Mouse (Mus musculus): ENCODE measurements around the gene Zmiz2. TPM values are rescaled to one million over a fixed set of nuclear protein-coding genes. Genes with fewer than 3 reads are reported as not detected.

The Zmiz2 gene
- polyA plus RNA-seq (2014; fragmentation: Illumina TruSeq; extraction: RNeasy Lipid Tissue Mini Kit (QIAGEN cat#74804); ENCODE audit: low read depth, low replicate concordance), result 0.81 TPM

DNA sequence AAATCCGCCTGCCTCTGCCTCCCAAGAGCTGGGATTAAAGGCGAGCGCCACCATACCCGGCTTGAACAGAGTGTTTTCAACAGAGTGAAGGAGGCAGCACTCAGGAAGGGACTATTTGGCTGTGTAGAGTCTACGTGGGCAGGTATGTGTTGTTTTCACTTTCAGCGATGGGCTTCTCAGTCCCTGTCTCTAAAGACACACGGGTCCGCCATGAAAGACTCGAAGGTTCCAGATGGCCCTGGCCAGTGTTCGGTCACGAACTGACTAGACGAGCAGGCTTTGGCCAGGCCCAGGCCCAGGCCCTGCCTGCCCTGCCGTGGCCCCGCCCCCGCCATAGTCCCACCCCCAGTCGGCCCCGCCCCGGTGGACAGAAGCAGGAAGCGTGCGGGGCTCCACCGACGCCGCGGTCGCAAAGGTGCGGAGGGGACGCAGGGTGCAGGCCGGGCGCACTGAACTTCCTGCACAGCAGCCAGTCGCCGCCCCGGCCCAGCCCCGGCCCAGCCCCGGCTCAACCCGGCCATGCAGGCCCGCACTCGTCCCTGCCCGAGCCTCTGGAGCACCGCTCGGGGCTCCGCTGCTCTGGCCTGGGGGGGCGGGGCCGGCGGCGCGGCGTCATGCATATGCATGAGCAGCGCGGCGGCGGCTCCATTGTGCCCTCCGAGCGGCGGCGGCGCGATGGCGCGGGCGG, at the start of gene Zmiz2:
Gene Zmiz2, plus strand, starts transcription at position 349 of the 688 bp plus-strand sequence.

DNA sequence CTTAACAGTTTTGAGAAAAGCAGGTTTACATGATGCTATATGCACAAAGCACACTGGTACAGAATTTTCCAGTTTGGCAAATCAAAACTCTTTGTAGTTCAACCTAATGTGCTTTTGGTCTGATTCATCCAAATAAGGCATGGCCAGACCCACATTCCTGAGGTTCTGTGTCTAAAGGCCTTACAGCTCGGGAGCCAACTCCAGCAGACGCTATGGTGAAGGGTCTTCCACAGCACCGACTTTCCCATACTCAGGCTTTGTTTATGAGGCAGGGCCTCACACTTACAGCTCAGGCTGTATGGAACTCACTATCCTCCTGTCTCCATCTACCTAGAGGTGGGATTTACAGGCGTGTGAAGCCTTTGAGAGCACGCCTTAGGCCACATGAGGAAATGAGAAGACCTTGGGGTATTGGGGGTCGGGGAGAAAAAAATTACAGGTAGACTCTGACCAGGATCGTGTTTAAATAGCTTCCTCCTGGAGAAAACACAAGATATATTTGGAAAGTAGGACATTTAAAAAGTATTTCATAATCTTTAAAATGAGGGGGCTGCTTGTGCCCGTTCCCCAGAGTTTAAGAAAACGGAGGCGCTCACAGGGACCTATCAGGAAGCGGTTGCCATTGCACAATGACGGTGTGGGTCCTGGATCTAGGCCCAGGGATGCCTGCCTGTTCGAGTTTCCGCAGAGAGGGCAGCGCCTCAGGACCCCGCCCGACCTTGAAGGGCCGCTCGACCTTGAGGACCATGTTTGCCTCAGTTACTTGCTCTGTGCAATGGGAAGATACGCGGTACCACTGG, 26.1 kb downstream of the Zmiz2 start, which contains the start of gene Ppia:
Gene Ppia, plus strand, starts transcription at position 693 of the 800 bp plus-strand sequence.

DNA sequence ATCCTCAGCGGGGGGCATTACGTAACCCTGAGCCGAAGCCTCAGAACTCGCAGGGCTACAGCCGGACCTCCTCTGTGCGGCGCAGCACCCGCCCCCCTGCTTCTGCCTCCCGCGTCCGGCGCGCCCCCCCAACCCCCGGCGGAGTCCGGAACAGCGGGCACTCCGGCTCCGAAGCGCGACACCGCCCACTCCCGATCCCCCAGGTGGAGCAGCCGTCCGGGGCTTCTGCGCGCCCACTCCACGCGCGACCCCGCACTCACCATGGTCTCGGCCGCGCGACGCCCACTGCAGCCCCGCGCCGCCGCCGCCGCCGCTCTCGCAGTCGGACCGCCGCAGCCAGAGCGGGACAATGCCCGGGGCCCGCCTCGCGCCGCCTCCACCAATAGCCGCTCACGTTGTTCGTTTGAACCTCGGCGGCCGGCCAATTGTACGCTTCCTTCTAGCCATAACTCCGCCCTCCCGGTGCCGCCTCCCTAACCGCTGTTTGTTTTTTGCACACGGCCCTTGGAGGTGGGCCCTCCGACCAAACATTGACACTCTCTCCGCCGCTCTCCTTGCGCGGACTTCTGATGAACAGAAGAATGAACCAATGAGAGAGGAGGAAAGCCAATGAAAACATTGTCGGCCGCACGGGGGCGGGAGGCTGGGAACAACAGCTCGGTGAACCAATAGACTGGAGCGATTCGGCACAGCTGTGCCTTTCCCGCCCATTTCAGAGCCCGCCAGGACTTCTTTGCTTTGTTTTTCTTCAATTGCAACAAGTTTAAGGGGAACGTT, 55.4 kb downstream of the Zmiz2 start, which contains the start of gene H2afv:
Gene H2afv, minus strand, starts transcription at position 367 of the 777 bp plus-strand sequence.

Other genes starting within 250 kb of the Zmiz2 start
- not detected for gene A730071L15Rik, start 189.0 kb upstream of the Zmiz2 start, polyA plus RNA-seq (2014; fragmentation: Illumina TruSeq; extraction: RNeasy Lipid Tissue Mini Kit (QIAGEN cat#74804); ENCODE audit: low read depth, low replicate concordance)
- 18.5 TPM for gene Nudcd3, start 188.7 kb upstream of the Zmiz2 start, polyA plus RNA-seq (2014; fragmentation: Illumina TruSeq; extraction: RNeasy Lipid Tissue Mini Kit (QIAGEN cat#74804); ENCODE audit: low read depth, low replicate concordance)
- gene Npc1l1, start 158.9 kb upstream of the Zmiz2 start, polyA plus RNA-seq (2014; fragmentation: Illumina TruSeq; extraction: RNeasy Lipid Tissue Mini Kit (QIAGEN cat#74804); ENCODE audit: low read depth, low replicate concordance), result not detected
- gene Ddx56, start 121.3 kb upstream of the Zmiz2 start, polyA plus RNA-seq (2014; fragmentation: Illumina TruSeq; extraction: RNeasy Lipid Tissue Mini Kit (QIAGEN cat#74804); ENCODE audit: low read depth, low replicate concordance), result 8.6 TPM
- 54.6 TPM for gene Tmed4, start 114.2 kb upstream of the Zmiz2 start, polyA plus RNA-seq (2014; fragmentation: Illumina TruSeq; extraction: RNeasy Lipid Tissue Mini Kit (QIAGEN cat#74804); ENCODE audit: low read depth, low replicate concordance)
- 166 TPM for gene Ogdh, start 97.4 kb upstream of the Zmiz2 start, polyA plus RNA-seq (2014; fragmentation: Illumina TruSeq; extraction: RNeasy Lipid Tissue Mini Kit (QIAGEN cat#74804); ENCODE audit: low read depth, low replicate concordance)
- gene Ppia, start 26.4 kb downstream of the Zmiz2 start, polyA plus RNA-seq (2014; fragmentation: Illumina TruSeq; extraction: RNeasy Lipid Tissue Mini Kit (QIAGEN cat#74804); ENCODE audit: low read depth, low replicate concordance), result 1,414 TPM
- gene H2afv, start 55.4 kb downstream of the Zmiz2 start, polyA plus RNA-seq (2014; fragmentation: Illumina TruSeq; extraction: RNeasy Lipid Tissue Mini Kit (QIAGEN cat#74804); ENCODE audit: low read depth, low replicate concordance), result 19.9 TPM
- gene Purb, start 86.8 kb downstream of the Zmiz2 start, polyA plus RNA-seq (2014; fragmentation: Illumina TruSeq; extraction: RNeasy Lipid Tissue Mini Kit (QIAGEN cat#74804); ENCODE audit: low read depth, low replicate concordance), result 101 TPM
- not detected for gene Myo1g, start 131.9 kb downstream of the Zmiz2 start, polyA plus RNA-seq (2014; fragmentation: Illumina TruSeq; extraction: RNeasy Lipid Tissue Mini Kit (QIAGEN cat#74804); ENCODE audit: low read depth, low replicate concordance)
- 0.81 TPM for gene Ccm2, start 157.8 kb downstream of the Zmiz2 start, polyA plus RNA-seq (2014; fragmentation: Illumina TruSeq; extraction: RNeasy Lipid Tissue Mini Kit (QIAGEN cat#74804); ENCODE audit: low read depth, low replicate concordance)
- gene Nacad, start 217.0 kb downstream of the Zmiz2 start, polyA plus RNA-seq (2014; fragmentation: Illumina TruSeq; extraction: RNeasy Lipid Tissue Mini Kit (QIAGEN cat#74804); ENCODE audit: low read depth, low replicate concordance), result not detected
- gene Tbrg4, start 237.0 kb downstream of the Zmiz2 start, polyA plus RNA-seq (2014; fragmentation: Illumina TruSeq; extraction: RNeasy Lipid Tissue Mini Kit (QIAGEN cat#74804); ENCODE audit: low read depth, low replicate concordance), result 0.57 TPM
- not detected for gene Wap, start 249.6 kb downstream of the Zmiz2 start, polyA plus RNA-seq (2014; fragmentation: Illumina TruSeq; extraction: RNeasy Lipid Tissue Mini Kit (QIAGEN cat#74804); ENCODE audit: low read depth, low replicate concordance)

Measured in kidney, adult 10 weeks (tissue).